Comparison of ENCODE assay signal across 8 mouse cellular contexts in the genomic region with DNA sequence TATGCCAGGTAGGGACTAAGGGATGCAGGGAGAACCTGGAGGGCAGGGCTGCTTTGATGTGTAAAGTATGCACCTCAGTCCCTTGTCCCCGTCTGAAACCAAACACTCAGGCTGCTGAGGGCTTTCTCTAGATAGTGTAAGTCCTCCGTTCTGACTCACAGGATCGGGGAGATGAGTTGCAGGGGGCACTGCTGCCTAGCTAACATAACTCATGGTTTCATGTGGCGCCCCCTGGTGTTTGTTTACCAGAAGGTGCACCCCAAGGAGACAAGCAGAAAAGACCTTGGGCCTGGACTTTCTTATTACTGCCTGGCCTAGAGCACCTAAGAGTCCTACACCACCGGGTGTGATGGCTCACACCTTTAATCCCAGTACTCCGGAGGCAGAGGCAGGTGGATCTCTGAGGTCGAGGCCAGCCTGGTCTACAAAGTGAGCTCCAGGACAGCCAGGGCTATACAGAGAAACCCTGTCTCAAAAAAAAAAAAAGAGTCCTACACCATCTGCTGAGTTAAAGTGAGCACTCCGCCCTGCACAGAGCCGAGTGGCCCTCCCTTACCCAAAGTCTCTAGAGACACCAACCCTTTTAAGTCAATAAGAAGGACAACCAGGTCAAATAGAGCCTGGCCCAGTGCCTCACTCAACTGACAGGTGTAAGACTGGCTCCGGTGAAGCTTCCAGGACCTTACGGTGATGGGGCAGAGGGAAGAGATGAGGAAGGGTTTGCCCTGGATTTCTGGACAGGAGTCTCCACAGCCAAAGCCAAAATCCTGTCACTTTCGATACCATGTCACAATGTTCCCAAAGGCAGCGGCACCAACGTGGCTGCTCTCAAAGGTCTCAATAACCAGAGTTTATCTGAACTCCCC. TPM values are rescaled to one million over a fixed set of nuclear protein-coding genes. Genes with fewer than 3 reads are reported as not detected.
DNase-seq lines count a peak whose midpoint lies in the region; ATAC-seq and TF ChIP-seq lines count a peak whose summit lies in the region.
"Had no signal": no experiment of that assay in that cellular context is flagged by ENCODE, and none has a peak within 500 bp of the region (broad histone marks: within the 10 kb centered on the region; RNA-seq: fewer than 3 reads in every experiment).

No protein-coding gene starts in this region.

- no peak for DNase-seq in left cerebral cortex, adult 2 months (ENCODE audit: extremely low spot score in 1 of 2, low spot score in 2 of 2)
- no peak for DNase-seq in left cerebral cortex, adult 9 months (ENCODE audit: low spot score in 2 of 2)
- peak; percentile 56 for DNase-seq in NIH3T3 (ENCODE audit: low read depth)
- DNase-seq in c-Kit-negative CD71-positive TER-119-positive erythroid progenitor cells, embryonic 14.5 days (ENCODE audit: low read depth, low spot score), result peak; percentile 90
- peak; percentile 52 to 69 for DNase-seq in kidney, postnatal 4 days
- DNase-seq in layer of hippocampus, adult 9-11 months, result no peak

- peak; percentile 59 for TF ChIP-seq CTCF in left cerebral cortex, adult 2 months (IDR thresholded peaks at IDR 0.05)

- intact Hi-C loops in left cerebral cortex, adult 2 months (cut with DNase I), result loop anchor here (5.0 kb wide), 1 partner anchor 380 kb away; no protein-coding TSS in a partner anchor

- H3K27ac ChIP-seq in left cerebral cortex, adult 2 months, result no peak overlapping the region

- peak; percentile 51; the same call in 1 of the 2 replicates for ATAC-seq in monocyte, adult 5-6 weeks (replicated peaks; ENCODE audit: insufficient number of reproducible peaks, low FRiP score, low TSS enrichment, poor library complexity, severe bottlenecking)

- H3K4me3 ChIP-seq in left cerebral cortex, adult 2 months, result no peak overlapping the region

RNA-seq across cellular contexts. Expression of a gene that starts 0.6 kb away (rescaled TPM):
- total RNA-seq in left cerebral cortex, adult 2 months (2021), result not detected
- total RNA-seq in monocyte, adult 5-6 weeks (2017), result not detected in 3 replicates
- total RNA-seq: heart, postnatal 36 days had no signal

RNA-seq across cellular contexts. Expression of a gene that starts 13.1 kb away (rescaled TPM):
- total RNA-seq in left cerebral cortex, adult 2 months (2021), result 1 to 10 TPM; 8.2 to 9.0 TPM
- 9.4 to 12.8 TPM (median 10.7 TPM) in 3 replicates for total RNA-seq in monocyte, adult 5-6 weeks (2017)

RNA-seq across cellular contexts. Expression of a gene that starts 21.6 kb away (rescaled TPM):
- total RNA-seq in left cerebral cortex, adult 2 months (2021), result 100 to 1,000 TPM; 445 to 469 TPM
- total RNA-seq in monocyte, adult 5-6 weeks (2017), result 42.2 to 79.7 TPM (median 47.8 TPM) in 3 replicates

RNA-seq across cellular contexts. Expression of a gene that starts 31.6 kb away (rescaled TPM):
- 10 to 100 TPM; 88.5 to 98.9 TPM for total RNA-seq in left cerebral cortex, adult 2 months (2021)
- 1.7 TPM in 2 of 3 replicates, not detected in the other for total RNA-seq in monocyte, adult 5-6 weeks (2017)

RNA-seq across cellular contexts. Expression of a gene that starts 37.4 kb away (rescaled TPM):
- total RNA-seq in left cerebral cortex, adult 2 months (2021), result 10 to 100 TPM; 55.5 to 59.1 TPM
- 35.6 to 52.4 TPM (median 42.1 TPM) in 3 replicates for total RNA-seq in monocyte, adult 5-6 weeks (2017)

Comparison
In these comparisons a context has a peak if more than half of its experiments do, and no peak if none do; other contexts are left out.
1. DNase-seq: peak in NIH3T3 (single experiment), c-Kit-negative CD71-positive TER-119-positive erythroid progenitor cells, embryonic 14.5 days (single experiment) and kidney, postnatal 4 days (2 of 2); none in left cerebral cortex, adult 2 months (0 of 2), left cerebral cortex, adult 9 months (0 of 2) and layer of hippocampus, adult 9-11 months (single experiment).